Mouse (Mus musculus) neural tube, embryonic 11.5 days (tissue): ENCODE results near the gene 9030612E09Rik. TPM values are rescaled to one million over a fixed set of nuclear protein-coding genes. Genes with fewer than 3 reads are reported as not detected.

Experiments
- ATAC-seq: fragments of 200-750 bp; cut with Nextera tagmentation; 2 replicates; pipeline ENCODE4 v1.8.0; 2017; ENCODE audit warnings: moderate number of reproducible peaks, mild to moderate bottlenecking, moderate TSS enrichment, moderate library complexity; ENCODE audit not compliant: insufficient read depth, low FRiP score, low TSS enrichment
- DNase-seq: peaks from one replicate; pipeline ENCODE4 v3.0.0-alpha.2; 2015; ENCODE audit warnings: low spot score
- H3K27ac ChIP-seq: fragments of 300-500 bp; sonication (generic); 2 replicates; pipeline ENCODE4 v1.5.1; 2014; ENCODE audit warnings: low read depth, mild to moderate bottlenecking, low read length
- H3K27me3 ChIP-seq: fragments of 300-500 bp; sonication (generic); 2 replicates; pipeline ENCODE4 v1.6.1; 2014; ENCODE audit warnings: mild to moderate bottlenecking, low read length, mixed read lengths; ENCODE audit not compliant: control insufficient read depth, insufficient read depth
- H3K36me3 ChIP-seq: fragments of 300-500 bp; sonication (generic); 2 replicates; pipeline ENCODE4 v1.6.1; 2014; ENCODE audit warnings: mild to moderate bottlenecking, low read length, moderate library complexity, mixed read lengths; ENCODE audit not compliant: control insufficient read depth, insufficient read depth
- H3K4me1 ChIP-seq: fragments of 300-500 bp; sonication (generic); 2 replicates; pipeline ENCODE4 v1.6.1; 2014; ENCODE audit warnings: low read length, mixed read lengths; ENCODE audit not compliant: control insufficient read depth, insufficient read depth
- H3K4me2 ChIP-seq: fragments of 300-500 bp; sonication (generic); 2 replicates; pipeline ENCODE4 v1.6.1; 2014; ENCODE audit warnings: low read depth, mild to moderate bottlenecking, moderate library complexity
- H3K4me3 ChIP-seq: fragments of 300-500 bp; sonication (generic); 2 replicates; pipeline ENCODE4 v1.5.1; 2014; ENCODE audit warnings: low read depth, low read length
- H3K9ac ChIP-seq: fragments of 300-500 bp; sonication (generic); 2 replicates; pipeline ENCODE4 v1.6.1; 2014; ENCODE audit warnings: mild to moderate bottlenecking, low read length
- H3K9me3 ChIP-seq: fragments of 300-500 bp; sonication (generic); 2 replicates; pipeline ENCODE4 v1.6.1; 2016; ENCODE audit warnings: low read length; ENCODE audit not compliant: control insufficient read depth
- WGBS: fragments of 180-500 bp; shearing (Covaris S2); extraction: QIAGEN DNeasy Blood & Tissue Kit; methylation state at CpG from one replicate; pipeline ENCODE4 v1.1.7; 2014; 5-methylcytosine and 5-hydroxymethylcytosine counted together
- polyA plus RNA-seq: library from polyadenylated mRNA; unstranded; fragments of >200 nt; fragmentation: Nextera tagmentation; extraction: Ambion mirVana; gene quantifications from 2 replicates; pipeline ENCODE4 v1.2.1, GENCODE M21; 2014

Gene 9030612E09Rik
- polyA plus RNA-seq, 1 experiment from 2014 or later: 1.9 TPM

- ATAC-seq: peak; percentile 53
- peak; percentile 59 for DNase-seq
- Histone ChIP-seq H3K27ac (peak overlapping the region; percentile 88), H3K9me3 (no peaks in the 10 kb centered on the region), H3K9ac (peak overlapping the region; percentile 87), H3K4me2 (peak overlapping the region; percentile 93), H3K36me3 (no peaks in the 10 kb centered on the region), H3K27me3 (peaks cover 9% of the 10 kb centered on the region), H3K4me3 (peak overlapping the region; percentile 82), H3K4me1 (peaks cover 12% of the 10 kb centered on the region)
- under 1% methylated on average over 32 of the region's 38 CpGs for WGBS
Observed at GRCm38 (mm10) chr10:43173828-43174325, 627 bp upstream of the 9030612E09Rik start.

DNA sequence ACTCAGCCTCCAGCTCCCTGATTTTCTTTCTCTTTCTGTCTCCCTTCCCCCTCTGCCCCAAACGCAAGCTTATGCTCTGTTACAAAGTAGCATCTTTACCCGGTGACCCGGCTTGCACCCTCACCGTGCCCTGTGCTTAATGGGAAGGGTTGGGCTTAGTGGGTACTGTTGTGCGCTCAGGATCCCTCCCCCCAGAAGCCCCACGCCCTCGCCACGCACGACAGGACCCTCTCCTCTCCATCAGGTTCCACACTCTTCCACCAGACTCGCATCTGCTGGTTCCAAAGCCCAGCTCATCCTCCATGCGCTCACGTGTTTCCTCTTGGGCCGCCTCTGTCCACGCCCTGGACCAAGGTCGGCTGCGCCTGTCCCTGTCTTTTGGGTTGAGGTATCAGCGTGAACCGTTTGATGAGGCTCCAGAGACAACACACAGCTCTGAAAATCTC lies 675 bp downstream of the 9030612E09Rik start:
- peaks cover 9% of the 10 kb centered on the region for H3K27me3 ChIP-seq
- peak; percentile 39 for ATAC-seq
- under 1% methylated on average over 18 of the region's 18 CpGs for WGBS

GRCm38 (mm10) chr10:43180313-43180912 lies 5.9 kb downstream of the 9030612E09Rik start:
- Histone ChIP-seq H3K9ac (no peak overlapping the region), H3K27me3 (peaks cover 9% of the 10 kb centered on the region), H3K27ac (no peak overlapping the region), H3K9me3 (no peaks in the 10 kb centered on the region), H3K36me3 (no peaks in the 10 kb centered on the region), H3K4me2 (no peak overlapping the region), H3K4me1 (peaks cover 2% of the 10 kb centered on the region; the same call in 1 of the 2 replicates), H3K4me3 (no peak overlapping the region)
- WGBS: 64% methylated on average over 5 of the region's 5 CpGs
- no peak for DNase-seq
- no peak for ATAC-seq

More for the DNA sequence above, 675 bp downstream of the 9030612E09Rik start:
- Histone ChIP-seq H3K9me3 (no peaks in the 10 kb centered on the region), H3K4me2 (peak overlapping the region; percentile 93), H3K4me3 (peak overlapping the region; percentile 82), H3K4me1 (peaks cover 12% of the 10 kb centered on the region), H3K27ac (peak overlapping the region; percentile 88; the same call in 1 of the 2 replicates), H3K36me3 (no peaks in the 10 kb centered on the region), H3K9ac (peak overlapping the region; percentile 87)
- no peak for DNase-seq

- DNase-seq (no peak), ATAC-seq (no peak)
- 96% methylated on average over 2 of the region's 2 CpGs for WGBS
- no peak overlapping the region for H3K4me2 ChIP-seq
- H3K36me3 ChIP-seq: no peaks in the 10 kb centered on the region
- H3K9me3 ChIP-seq: no peaks in the 10 kb centered on the region
- no peak overlapping the region for H3K4me3 ChIP-seq
- no peaks in the 10 kb centered on the region for H3K27me3 ChIP-seq
- H3K9ac ChIP-seq: no peak overlapping the region
- no peaks in the 10 kb centered on the region for H3K4me1 ChIP-seq
- no peak overlapping the region for H3K27ac ChIP-seq
Observed at GRCm38 (mm10) chr10:43200206-43200605, 25.7 kb downstream of the 9030612E09Rik start.

DNA sequence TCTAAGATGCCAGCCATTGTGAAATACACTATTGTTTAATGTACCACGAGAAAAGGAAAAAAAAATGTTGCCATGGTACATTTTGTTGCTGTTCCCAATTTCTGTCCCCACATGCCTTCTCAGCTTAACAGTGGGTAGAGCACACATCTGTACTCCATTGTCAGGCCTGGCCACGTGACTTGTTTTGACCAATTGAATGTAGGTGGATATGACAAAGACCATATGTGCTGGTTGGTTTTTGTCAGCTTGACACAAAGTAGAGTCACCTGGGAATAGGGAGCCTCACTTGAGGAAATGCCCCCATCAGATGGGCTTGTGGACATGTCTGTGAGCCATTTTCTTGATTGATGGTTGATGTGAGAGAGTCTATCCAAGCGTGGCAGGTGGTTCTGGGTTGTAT lies 29.4 kb downstream of the 9030612E09Rik start:
- WGBS: 75% methylated on average over 3 of the region's 3 CpGs
- DNase-seq (no peak), ATAC-seq (no peak)
- Histone ChIP-seq H3K9me3 (no peaks in the 10 kb centered on the region), H3K27ac (no peak overlapping the region), H3K27me3 (no peaks in the 10 kb centered on the region), H3K9ac (no peak overlapping the region), H3K4me3 (no peak overlapping the region), H3K4me1 (no peaks in the 10 kb centered on the region), H3K4me2 (no peak overlapping the region), H3K36me3 (no peaks in the 10 kb centered on the region)

DNA sequence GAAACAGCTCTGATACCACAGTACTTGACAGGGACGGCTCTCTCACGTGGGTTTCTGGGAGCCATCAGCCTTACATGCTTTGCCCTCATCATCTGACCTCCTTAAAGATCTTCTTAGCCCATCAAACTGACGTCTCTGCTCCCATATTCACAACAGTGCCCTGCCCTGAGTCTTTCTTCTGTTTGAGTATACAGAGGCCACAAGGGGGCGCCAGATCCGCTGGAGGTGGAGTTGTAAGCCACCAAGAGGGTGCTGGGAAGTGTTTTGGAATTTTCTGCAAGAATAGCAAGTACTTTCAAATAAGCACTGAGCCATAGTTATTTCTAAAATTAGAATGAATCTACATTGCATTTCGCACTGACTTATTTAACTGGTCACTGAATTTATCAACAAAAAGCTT lies 37.4 kb downstream of the 9030612E09Rik start:
- H3K27me3 ChIP-seq: no peaks in the 10 kb centered on the region
- H3K4me1 ChIP-seq: no peaks in the 10 kb centered on the region
- H3K9ac ChIP-seq: no peak overlapping the region
- DNase-seq (peak; percentile 37), ATAC-seq (no peak)
- no peak overlapping the region for H3K4me2 ChIP-seq
- H3K4me3 ChIP-seq: no peak overlapping the region
- H3K9me3 ChIP-seq: no peaks in the 10 kb centered on the region
- WGBS: 34% methylated on average over 6 of the region's 6 CpGs
- no peak overlapping the region for H3K27ac ChIP-seq
- H3K36me3 ChIP-seq: no peaks in the 10 kb centered on the region

DNA sequence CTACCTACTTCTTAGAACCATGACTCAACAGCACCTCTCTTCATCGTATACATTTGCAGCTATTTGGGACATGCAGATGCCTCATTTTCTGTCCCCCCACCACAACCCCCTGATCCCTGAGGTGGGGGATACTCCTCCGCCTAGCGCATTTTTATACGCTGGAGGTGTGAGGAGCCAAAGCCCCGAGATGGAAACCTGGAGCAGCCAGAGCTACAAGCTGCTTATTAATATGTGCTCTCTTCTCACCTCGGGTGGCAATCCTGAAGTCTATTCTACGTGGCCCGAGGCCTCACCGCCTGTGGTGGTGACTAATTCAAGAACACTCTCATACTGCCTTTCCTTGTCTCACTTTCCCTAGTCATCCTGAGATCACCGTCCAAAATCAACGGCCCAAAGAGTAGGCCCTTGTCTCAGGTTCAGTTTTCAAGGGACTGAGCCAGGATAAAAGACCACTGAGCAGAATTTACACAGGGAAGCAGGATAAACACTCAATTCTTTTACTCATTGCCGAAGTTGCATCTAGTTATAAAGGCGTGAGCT lies 42.9 kb downstream of the 9030612E09Rik start:
- Histone ChIP-seq H3K27ac (no peak overlapping the region), H3K4me3 (no peak overlapping the region), H3K27me3 (no peaks in the 10 kb centered on the region), H3K36me3 (no peaks in the 10 kb centered on the region), H3K9ac (no peak overlapping the region), H3K4me2 (no peak overlapping the region), H3K4me1 (no peaks in the 10 kb centered on the region), H3K9me3 (no peaks in the 10 kb centered on the region)
- 93% methylated on average over 13 of the region's 13 CpGs for WGBS
- ATAC-seq: no peak
- no peak for DNase-seq

DNA sequence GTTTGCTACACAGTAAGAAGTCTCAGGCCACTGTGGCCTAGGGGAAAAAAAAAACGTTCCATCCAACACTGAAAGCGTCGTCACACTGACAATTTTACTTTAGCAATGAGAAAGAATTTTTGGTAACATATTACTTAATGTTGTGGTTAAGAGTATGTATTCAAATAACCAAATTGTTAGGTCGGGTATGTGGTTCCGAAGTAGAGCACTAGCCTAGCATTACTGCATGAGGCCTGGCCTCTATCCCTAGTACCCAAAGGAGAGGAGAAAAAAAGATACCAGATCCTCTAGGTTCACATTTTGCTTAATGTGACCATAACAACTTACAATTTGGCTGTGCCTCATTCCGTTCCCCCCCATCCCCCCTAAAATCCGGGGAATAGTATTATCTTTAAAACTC lies 46.0 kb downstream of the 9030612E09Rik start:
- H3K9ac ChIP-seq: peak overlapping the region; percentile 92
- no peaks in the 10 kb centered on the region for H3K9me3 ChIP-seq
- no peak overlapping the region; the same call in 1 of the 2 replicates for H3K27ac ChIP-seq
- ATAC-seq (no peak), DNase-seq (no peak)
- WGBS: 24% methylated on average over 7 of the region's 7 CpGs
- peak overlapping the region; percentile 96 for H3K4me2 ChIP-seq
- peak overlapping the region; percentile 89 for H3K4me3 ChIP-seq
- H3K4me1 ChIP-seq: no peaks in the 10 kb centered on the region
- H3K36me3 ChIP-seq: no peaks in the 10 kb centered on the region
- no peaks in the 10 kb centered on the region for H3K27me3 ChIP-seq
